Mouse (Mus musculus) liver, embryonic 15.5 days (tissue): ENCODE results near the gene Plcb4. TPM values are rescaled to one million over a fixed set of nuclear protein-coding genes. Genes with fewer than 3 reads are reported as not detected.

Experiments
- ATAC-seq: fragments of 200-750 bp; cut with Nextera tagmentation; 2 replicates; pipeline ENCODE4 v1.8.0; 2017; ENCODE audit warnings: moderate number of reproducible peaks, mild to moderate bottlenecking, moderate library complexity; ENCODE audit not compliant: insufficient read depth
- H3K27ac ChIP-seq: fragments of 300-500 bp; sonication (generic); replicated peaks from 2 replicates; pipeline ENCODE4 v1.5.1; 2015; ENCODE audit warnings: mild to moderate bottlenecking, inconsistent platforms
- H3K27me3 ChIP-seq: fragments of 300-500 bp; sonication (generic); 2 replicates; pipeline ENCODE4 v1.6.1; 2015; ENCODE audit warnings: mild to moderate bottlenecking, inconsistent platforms
- H3K36me3 ChIP-seq: fragments of 300-500 bp; sonication (generic); replicated peaks from 2 replicates; pipeline ENCODE4 v1.6.1; 2015; ENCODE audit warnings: moderate library complexity, mild to moderate bottlenecking, inconsistent platforms
- H3K4me1 ChIP-seq: fragments of 300-500 bp; sonication (generic); replicated peaks from 2 replicates; pipeline ENCODE4 v1.6.1; 2015; ENCODE audit warnings: inconsistent platforms
- H3K4me2 ChIP-seq: fragments of 300-500 bp; sonication (generic); 2 replicates; pipeline ENCODE4 v1.6.1; 2015; ENCODE audit warnings: moderate library complexity, mild to moderate bottlenecking, inconsistent platforms
- H3K4me3 ChIP-seq: fragments of 300-500 bp; sonication (generic); replicated peaks from 2 replicates; pipeline ENCODE4 v1.5.1; 2015; ENCODE audit warnings: mild to moderate bottlenecking, inconsistent platforms
- H3K9ac ChIP-seq: fragments of 300-500 bp; sonication (generic); 2 replicates; pipeline ENCODE4 v1.6.1; 2015; ENCODE audit warnings: moderate library complexity, mild to moderate bottlenecking, inconsistent platforms
- H3K9me3 ChIP-seq: fragments of 300-500 bp; sonication (generic); replicated peaks from 2 replicates; pipeline ENCODE4 v1.6.1; 2016; ENCODE audit warnings: inconsistent platforms
- WGBS: fragments of 180-500 bp; shearing (Covaris S2); methylation state at CpG from one replicate; pipeline ENCODE4 v1.1.7; 2015; ENCODE audit warnings: mixed read lengths; ENCODE audit not compliant: insufficient replicate concordance; 5-methylcytosine and 5-hydroxymethylcytosine counted together
- polyA plus RNA-seq: library from polyadenylated mRNA; unstranded; fragments of >200 nt; fragmentation: Nextera tagmentation; extraction: Ambion mirVana; gene quantifications from 2 replicates; pipeline ENCODE4 v1.2.1, GENCODE M21; 2015

Gene Plcb4
- polyA plus RNA-seq, 1 experiment from 2014 or later, result 1.6 TPM

- no peaks in the 10 kb centered on the region for H3K4me1 ChIP-seq
- ATAC-seq, result no peak
- 14% methylated on average over 1 of the region's 1 CpGs for WGBS
- no peak overlapping the region for H3K4me3 ChIP-seq
- no peak overlapping the region for H3K27ac ChIP-seq
- no peaks in the 10 kb centered on the region for H3K27me3 ChIP-seq
- H3K9ac ChIP-seq, result no peak overlapping the region
- no peaks in the 10 kb centered on the region for H3K9me3 ChIP-seq
- H3K36me3 ChIP-seq, result no peaks in the 10 kb centered on the region
- H3K4me2 ChIP-seq, result no peak overlapping the region
Measured at GRCm38 (mm10) chr2:135738950-135739349, 80.1 kb downstream of the Plcb4 start.

- H3K27ac ChIP-seq, result no peak overlapping the region
- H3K36me3 ChIP-seq, result no peaks in the 10 kb centered on the region
- H3K4me1 ChIP-seq, result no peaks in the 10 kb centered on the region
- ATAC-seq, result no peak
- H3K4me3 ChIP-seq, result no peak overlapping the region
- 63% methylated on average over 10 of the region's 10 CpGs for WGBS
- H3K9me3 ChIP-seq, result no peaks in the 10 kb centered on the region
- H3K27me3 ChIP-seq, result no peaks in the 10 kb centered on the region
- no peak overlapping the region for H3K9ac ChIP-seq
- H3K4me2 ChIP-seq, result no peak overlapping the region
Measured at GRCm38 (mm10) chr2:135742954-135743700, 84.3 kb downstream of the Plcb4 start.

GRCm38 (mm10) chr2:135744711-135745110 lies 85.9 kb downstream of the Plcb4 start:
- H3K9ac ChIP-seq, result no peak overlapping the region
- no peak overlapping the region for H3K4me2 ChIP-seq
- H3K36me3 ChIP-seq, result no peaks in the 10 kb centered on the region
- no peaks in the 10 kb centered on the region for H3K27me3 ChIP-seq
- no peak overlapping the region for H3K4me3 ChIP-seq
- no peak for ATAC-seq
- WGBS, result 67% methylated on average over 8 of the region's 8 CpGs
- H3K9me3 ChIP-seq, result no peaks in the 10 kb centered on the region
- H3K27ac ChIP-seq, result no peak overlapping the region
- no peaks in the 10 kb centered on the region for H3K4me1 ChIP-seq

- 40% methylated on average over 7 of the region's 7 CpGs for WGBS
- ATAC-seq, result no peak
Measured at GRCm38 (mm10) chr2:135745126-135745525, 86.3 kb downstream of the Plcb4 start.

GRCm38 (mm10) chr2:135748441-135748840 lies 89.6 kb downstream of the Plcb4 start:
- ATAC-seq, result no peak
- 71% methylated on average over 5 of the region's 5 CpGs for WGBS
- no peak overlapping the region for H3K9ac ChIP-seq

More at GRCm38 (mm10) chr2:135745126-135745525, 86.3 kb downstream of the Plcb4 start:
- Histone ChIP-seq H3K9me3 (no peaks in the 10 kb centered on the region), H3K27me3 (no peaks in the 10 kb centered on the region), H3K4me1 (no peaks in the 10 kb centered on the region), H3K4me2 (no peak overlapping the region), H3K4me3 (no peak overlapping the region), H3K9ac (no peak overlapping the region), H3K27ac (no peak overlapping the region), H3K36me3 (no peaks in the 10 kb centered on the region)

GRCm38 (mm10) chr2:135749606-135750005 lies 90.8 kb downstream of the Plcb4 start:
- no peaks in the 10 kb centered on the region for H3K27me3 ChIP-seq
- no peaks in the 10 kb centered on the region for H3K4me1 ChIP-seq
- H3K9ac ChIP-seq, result no peak overlapping the region
- no peaks in the 10 kb centered on the region for H3K9me3 ChIP-seq
- no peak overlapping the region for H3K4me2 ChIP-seq
- no peaks in the 10 kb centered on the region for H3K36me3 ChIP-seq
- ATAC-seq, result no peak
- 75% methylated on average over 15 of the region's 15 CpGs for WGBS
- no peak overlapping the region for H3K27ac ChIP-seq
- H3K4me3 ChIP-seq, result no peak overlapping the region

More at GRCm38 (mm10) chr2:135748441-135748840, 89.6 kb downstream of the Plcb4 start:
- no peak overlapping the region for H3K4me2 ChIP-seq
- H3K36me3 ChIP-seq, result no peaks in the 10 kb centered on the region
- H3K27ac ChIP-seq, result no peak overlapping the region
- no peaks in the 10 kb centered on the region for H3K9me3 ChIP-seq
- no peaks in the 10 kb centered on the region for H3K4me1 ChIP-seq
- no peaks in the 10 kb centered on the region for H3K27me3 ChIP-seq
- no peak overlapping the region for H3K4me3 ChIP-seq

GRCm38 (mm10) chr2:135750748-135751147 lies 91.9 kb downstream of the Plcb4 start:
- 30% methylated on average over 5 of the region's 5 CpGs for WGBS
- no peak overlapping the region for H3K27ac ChIP-seq
- ATAC-seq, result no peak
- H3K4me1 ChIP-seq, result no peaks in the 10 kb centered on the region
- no peak overlapping the region for H3K9ac ChIP-seq
- H3K4me3 ChIP-seq, result no peak overlapping the region
- no peak overlapping the region for H3K4me2 ChIP-seq
- H3K9me3 ChIP-seq, result no peaks in the 10 kb centered on the region
- no peaks in the 10 kb centered on the region for H3K36me3 ChIP-seq
- H3K27me3 ChIP-seq, result no peaks in the 10 kb centered on the region

GRCm38 (mm10) chr2:135755792-135756191 lies 97.0 kb downstream of the Plcb4 start:
- H3K4me1 ChIP-seq, result no peaks in the 10 kb centered on the region
- H3K27me3 ChIP-seq, result no peaks in the 10 kb centered on the region
- H3K4me2 ChIP-seq, result no peak overlapping the region
- no peak overlapping the region for H3K4me3 ChIP-seq
- H3K9ac ChIP-seq, result no peak overlapping the region
- no peak overlapping the region for H3K27ac ChIP-seq
- H3K9me3 ChIP-seq, result no peaks in the 10 kb centered on the region
- ATAC-seq, result no peak
- 61% methylated on average over 5 of the region's 5 CpGs for WGBS
- no peaks in the 10 kb centered on the region for H3K36me3 ChIP-seq

GRCm38 (mm10) chr2:135757478-135757877 lies 98.7 kb downstream of the Plcb4 start:
- Histone ChIP-seq H3K4me3 (no peak overlapping the region), H3K27me3 (no peaks in the 10 kb centered on the region), H3K4me2 (no peak overlapping the region), H3K27ac (no peak overlapping the region), H3K9ac (no peak overlapping the region), H3K36me3 (no peaks in the 10 kb centered on the region), H3K4me1 (peaks cover 4% of the 10 kb centered on the region; the same call in 1 of the 2 replicates), H3K9me3 (no peaks in the 10 kb centered on the region)
- whole genome bisulfite sequencing, result 77% methylated on average over 3 of the region's 3 CpGs
- ATAC-seq, result no peak

- WGBS, result 68% methylated on average over 6 of the region's 6 CpGs
- ATAC-seq, result no peak
- no peak overlapping the region for H3K4me2 ChIP-seq
- no peak overlapping the region for H3K4me3 ChIP-seq
- no peaks in the 10 kb centered on the region for H3K36me3 ChIP-seq
- no peak overlapping the region for H3K27ac ChIP-seq
- H3K9me3 ChIP-seq, result no peaks in the 10 kb centered on the region
- peaks cover 4% of the 10 kb centered on the region; the same call in 1 of the 2 replicates for H3K4me1 ChIP-seq
- no peak overlapping the region for H3K9ac ChIP-seq
- no peaks in the 10 kb centered on the region for H3K27me3 ChIP-seq
Measured at GRCm38 (mm10) chr2:135759499-135760095, 100.8 kb downstream of the Plcb4 start.

GRCm38 (mm10) chr2:135761226-135761802 lies 102.5 kb downstream of the Plcb4 start:
- H3K36me3 ChIP-seq, result no peaks in the 10 kb centered on the region
- no peak overlapping the region for H3K27ac ChIP-seq
- H3K4me1 ChIP-seq, result peaks cover 4% of the 10 kb centered on the region; the same call in 1 of the 2 replicates
- H3K9me3 ChIP-seq, result no peaks in the 10 kb centered on the region
- 61% methylated on average over 8 of the region's 8 CpGs for WGBS
- no peak overlapping the region for H3K4me3 ChIP-seq
- H3K9ac ChIP-seq, result no peak overlapping the region
- no peak for ATAC-seq
- H3K27me3 ChIP-seq, result no peaks in the 10 kb centered on the region
- H3K4me2 ChIP-seq, result no peak overlapping the region
